Mouse (Mus musculus): Measurements from ENCODE around the gene Nacc1. TPM values are rescaled to one million over a fixed set of nuclear protein-coding genes. Genes with fewer than 3 reads are reported as not detected.

Gene Nacc1
- polyA plus RNA-seq, 1 experiment from 2014 or later, result 15.9 TPM

- no peak for TF ChIP-seq CTCF (IDR thresholded peaks at IDR 0.05; ENCODE audit: low read depth)
- Histone ChIP-seq H3K4me1 (replicated peaks; ENCODE audit: insufficient read depth, low read length) (peaks cover 40% of the 10 kb centered on the region), H3K4me2 (ENCODE audit: low read length) (peak overlapping the region; percentile 68; the same call in 1 of the 2 replicates), H3K9me3 (replicated peaks; ENCODE audit: low read length) (no peaks in the 10 kb centered on the region), H3K4me3 (replicated peaks; ENCODE audit: low read depth, low read length) (no peak overlapping the region), H3K36me3 (ENCODE audit: insufficient read depth, low read length) (no peaks in the 10 kb centered on the region), H3K27ac (peak overlapping the region; percentile 93), H3K27me3 (ENCODE audit: insufficient read depth, low read length) (no peaks in the 10 kb centered on the region), H3K9ac (ENCODE audit: low read depth, low read length) (no peak overlapping the region)
- DNase-seq (ENCODE audit: low spot score) (no peak), ATAC-seq (replicated peaks; ENCODE audit: low FRiP score, low read depth) (no peak)
- 58% methylated on average over 4 of the region's 4 CpGs for WGBS
These were observed 30.0 kb downstream of the Nacc1 start for GRCm38 (mm10) chr8:84657680-84658079.

- H3K36me3 ChIP-seq (ENCODE audit: insufficient read depth, low read length), result no peaks in the 10 kb centered on the region
- H3K4me2 ChIP-seq (ENCODE audit: low read length), result peak overlapping the region; percentile 68
- DNase-seq (ENCODE audit: low spot score), result no peak
- TF ChIP-seq CTCF (IDR thresholded peaks at IDR 0.05; ENCODE audit: low read depth), result no peak
- no peak for ATAC-seq (replicated peaks; ENCODE audit: low FRiP score, low read depth)
- H3K27me3 ChIP-seq (ENCODE audit: insufficient read depth, low read length), result no peaks in the 10 kb centered on the region
- H3K4me1 ChIP-seq (replicated peaks; ENCODE audit: insufficient read depth, low read length), result peaks cover 40% of the 10 kb centered on the region
- H3K9ac ChIP-seq (ENCODE audit: low read depth, low read length), result peak overlapping the region; percentile 62; the same call in 1 of the 2 replicates
- H3K4me3 ChIP-seq (replicated peaks; ENCODE audit: low read depth, low read length), result peak overlapping the region; percentile 33
- peak overlapping the region; percentile 93 for H3K27ac ChIP-seq
- no peaks in the 10 kb centered on the region for H3K9me3 ChIP-seq (replicated peaks; ENCODE audit: low read length)
These were observed 30.5 kb downstream of the Nacc1 start for GRCm38 (mm10) chr8:84657203-84657602.

- WGBS, result 3% methylated on average over 23 of the region's 23 CpGs
These were observed 31.0 kb downstream of the Nacc1 start for GRCm38 (mm10) chr8:84656641-84657126.

GRCm38 (mm10) chr8:84656191-84656525 is 31.5 kb downstream of the Nacc1 start:
- ATAC-seq (replicated peaks; ENCODE audit: low FRiP score, low read depth), result peak; percentile 3; the same call in 1 of the 2 replicates
- peaks cover 40% of the 10 kb centered on the region for H3K4me1 ChIP-seq (replicated peaks; ENCODE audit: insufficient read depth, low read length)
- no peak; the same call in 1 of the 2 replicates for TF ChIP-seq CTCF (IDR thresholded peaks at IDR 0.05; ENCODE audit: low read depth)

More at GRCm38 (mm10) chr8:84656641-84657126, 31.0 kb downstream of the Nacc1 start:
- H3K9me3 ChIP-seq (replicated peaks; ENCODE audit: low read length), result no peaks in the 10 kb centered on the region
- ATAC-seq (replicated peaks; ENCODE audit: low FRiP score, low read depth), result peak; percentile 79
- peak overlapping the region; percentile 68 for H3K4me2 ChIP-seq (ENCODE audit: low read length)
- H3K27me3 ChIP-seq (ENCODE audit: insufficient read depth, low read length), result no peaks in the 10 kb centered on the region
- H3K4me3 ChIP-seq (replicated peaks; ENCODE audit: low read depth, low read length), result peak overlapping the region; percentile 33
- TF ChIP-seq CTCF (IDR thresholded peaks at IDR 0.05; ENCODE audit: low read depth), result no peak
- peak; percentile 91 for DNase-seq (ENCODE audit: low spot score)
- peaks cover 40% of the 10 kb centered on the region for H3K4me1 ChIP-seq (replicated peaks; ENCODE audit: insufficient read depth, low read length)
- H3K9ac ChIP-seq (ENCODE audit: low read depth, low read length), result peak overlapping the region; percentile 62
- no peaks in the 10 kb centered on the region for H3K36me3 ChIP-seq (ENCODE audit: insufficient read depth, low read length)
- H3K27ac ChIP-seq, result peak overlapping the region; percentile 93

GRCm38 (mm10) chr8:84655336-84656190 is 32.1 kb downstream of the Nacc1 start:
- Histone ChIP-seq H3K36me3 (ENCODE audit: insufficient read depth, low read length) (no peaks in the 10 kb centered on the region), H3K9ac (ENCODE audit: low read depth, low read length) (peak overlapping the region; percentile 62), H3K27me3 (ENCODE audit: insufficient read depth, low read length) (no peaks in the 10 kb centered on the region), H3K4me2 (ENCODE audit: low read length) (peak overlapping the region; percentile 68), H3K27ac (peak overlapping the region; percentile 93), H3K4me1 (replicated peaks; ENCODE audit: insufficient read depth, low read length) (peaks cover 38% of the 10 kb centered on the region), H3K4me3 (replicated peaks; ENCODE audit: low read depth, low read length) (peak overlapping the region; percentile 33), H3K9me3 (replicated peaks; ENCODE audit: low read length) (no peaks in the 10 kb centered on the region)
- ATAC-seq (replicated peaks; ENCODE audit: low FRiP score, low read depth) (peak; percentile 40), DNase-seq (ENCODE audit: low spot score) (peak; percentile 86)
- 6% methylated on average over 14 of the region's 15 CpGs for WGBS
- TF ChIP-seq CTCF (IDR thresholded peaks at IDR 0.05; ENCODE audit: low read depth), result no peak

More at GRCm38 (mm10) chr8:84656191-84656525, 31.5 kb downstream of the Nacc1 start:
- DNase-seq (ENCODE audit: low spot score), result peak; percentile 55
- peak overlapping the region; percentile 68 for H3K4me2 ChIP-seq (ENCODE audit: low read length)
- H3K9me3 ChIP-seq (replicated peaks; ENCODE audit: low read length), result no peaks in the 10 kb centered on the region
- no peaks in the 10 kb centered on the region for H3K36me3 ChIP-seq (ENCODE audit: insufficient read depth, low read length)
- peak overlapping the region; percentile 62 for H3K9ac ChIP-seq (ENCODE audit: low read depth, low read length)
- under 1% methylated on average over 10 of the region's 10 CpGs for WGBS
- peak overlapping the region; percentile 33 for H3K4me3 ChIP-seq (replicated peaks; ENCODE audit: low read depth, low read length)
- H3K27me3 ChIP-seq (ENCODE audit: insufficient read depth, low read length), result no peaks in the 10 kb centered on the region
- H3K27ac ChIP-seq, result peak overlapping the region; percentile 93

- no peak for ATAC-seq (replicated peaks; ENCODE audit: low FRiP score, low read depth)
- DNase-seq (ENCODE audit: low spot score), result peak; percentile 52
- Histone ChIP-seq H3K4me3 (replicated peaks; ENCODE audit: low read depth, low read length) (no peak overlapping the region), H3K27ac (peak overlapping the region; percentile 93), H3K27me3 (ENCODE audit: insufficient read depth, low read length) (no peaks in the 10 kb centered on the region), H3K9ac (ENCODE audit: low read depth, low read length) (no peak overlapping the region), H3K4me2 (ENCODE audit: low read length) (no peak overlapping the region), H3K4me1 (replicated peaks; ENCODE audit: insufficient read depth, low read length) (peaks cover 30% of the 10 kb centered on the region), H3K9me3 (replicated peaks; ENCODE audit: low read length) (no peaks in the 10 kb centered on the region), H3K36me3 (ENCODE audit: insufficient read depth, low read length) (no peaks in the 10 kb centered on the region)
- 45% methylated on average over 4 of the region's 4 CpGs for WGBS
- TF ChIP-seq CTCF (IDR thresholded peaks at IDR 0.05; ENCODE audit: low read depth), result peak; percentile 53
These were observed 33.1 kb downstream of the Nacc1 start for GRCm38 (mm10) chr8:84654597-84654996.

Data from kidney, postnatal 0 days (tissue).